8 mouse cellular contexts compared by ENCODE assay signal in the genomic region with DNA sequence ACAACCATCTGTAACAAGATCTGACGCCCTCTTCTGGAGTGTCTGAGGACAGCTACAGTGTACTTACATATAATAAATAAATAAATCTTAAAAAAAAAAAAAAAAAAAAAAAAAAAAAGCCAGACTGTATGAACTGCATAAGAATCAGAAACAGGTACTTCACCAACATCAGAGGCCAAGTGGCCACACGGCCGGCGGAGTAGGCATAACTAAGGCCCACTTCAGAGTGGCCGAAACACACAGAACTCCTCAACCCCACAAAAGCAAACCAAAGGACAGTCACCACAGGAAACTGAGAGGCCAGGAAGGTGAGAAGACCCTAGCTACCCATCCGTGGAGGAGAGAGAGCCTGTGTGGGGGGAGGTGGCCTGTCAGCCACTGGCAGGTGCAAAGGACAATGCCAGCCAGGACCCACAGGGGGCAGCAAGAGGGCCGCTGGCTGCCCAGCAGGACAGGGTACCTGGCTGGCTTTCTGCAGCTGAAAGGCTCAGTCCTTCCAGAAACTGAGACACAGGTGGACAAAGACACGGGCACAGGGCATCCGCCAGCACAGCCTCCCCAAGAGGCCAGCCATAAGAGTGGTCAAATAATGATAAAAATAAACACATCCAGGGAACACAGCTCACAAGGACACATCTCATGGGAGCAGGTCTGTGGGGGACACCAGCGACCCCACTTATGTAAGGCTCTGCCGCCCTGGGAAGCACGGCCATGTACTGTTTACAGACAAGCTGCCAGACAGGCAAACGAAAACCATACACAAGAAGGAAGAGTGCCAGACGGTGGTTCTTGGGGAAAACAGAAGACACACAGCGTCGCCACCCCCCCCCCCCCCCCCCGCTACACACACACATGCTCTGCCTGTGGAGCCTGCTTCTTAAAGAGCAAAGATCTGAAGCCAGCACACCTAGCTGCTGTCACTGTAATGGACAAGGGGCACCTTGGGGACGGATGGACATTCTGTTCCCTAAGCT. TPM values are rescaled to one million over a fixed set of nuclear protein-coding genes. Genes with fewer than 3 reads are reported as not detected.
DNase-seq lines count a peak whose midpoint lies in the region; ATAC-seq lines count a peak whose summit lies in the region.

No protein-coding gene starts in this region.

- H3K27me3 ChIP-seq in heart, embryonic 13.5 days (replicated peaks): no peaks in the 10 kb centered on the region
- no peaks in the 10 kb centered on the region for H3K27me3 ChIP-seq in stomach, embryonic 16.5 days (ENCODE audit: control insufficient read depth, insufficient read depth, low read length)

- H3K4me2 ChIP-seq in heart, embryonic 13.5 days: no peak overlapping the region
- no peak overlapping the region for H3K4me2 ChIP-seq in stomach, embryonic 16.5 days (ENCODE audit: low read depth, low read length)

- no peaks in the 10 kb centered on the region for H3K36me3 ChIP-seq in heart, embryonic 13.5 days
- H3K36me3 ChIP-seq in stomach, embryonic 16.5 days (ENCODE audit: control insufficient read depth, insufficient read depth, low read length): no peaks in the 10 kb centered on the region

- WGBS in heart, embryonic 13.5 days: 56% methylated on average over 17 of the region's 18 CpGs
- WGBS in stomach, embryonic 16.5 days: 49% methylated on average over 16 of the region's 18 CpGs

- no peak overlapping the region for H3K4me3 ChIP-seq in heart, embryonic 13.5 days
- H3K4me3 ChIP-seq in stomach, embryonic 16.5 days (replicated peaks; ENCODE audit: low read length): no peak overlapping the region

- H3K9me3 ChIP-seq in heart, embryonic 13.5 days: no peaks in the 10 kb centered on the region
- no peaks in the 10 kb centered on the region for H3K9me3 ChIP-seq in stomach, embryonic 16.5 days (replicated peaks; ENCODE audit: control insufficient read depth, low read length)

- 0 out of 2 replicates have a peak overlapping the region, but pooled peaks have one; percentile 37 for H3K9ac ChIP-seq in heart, embryonic 13.5 days
- 0 out of 2 replicates have a peak overlapping the region, but pooled peaks have one; percentile 3 for H3K9ac ChIP-seq in stomach, embryonic 16.5 days (ENCODE audit: low read length)

- no peak for ATAC-seq in heart, embryonic 13.5 days (ENCODE audit: extremely low read depth, insufficient number of reproducible peaks, low FRiP score, low TSS enrichment)
- no peak for ATAC-seq in stomach, embryonic 16.5 days (ENCODE audit: insufficient read depth, low FRiP score)

- no peak for DNase-seq in heart, adult 9 months (ENCODE audit: low spot score in 2 of 2)
- peak; percentile 20 for DNase-seq in c-Kit-positive CD71-negative TER-119-negative erythroid progenitor cells, embryonic 14.5 days (ENCODE audit: low read depth)
- DNase-seq in heart, postnatal 14 days: peak; percentile 69 to 78
- DNase-seq in lung, adult 18-20 months: peak; percentile 71 to 80
- DNase-seq in right cerebral cortex, postnatal 25 days: no peak
- DNase-seq in left cerebral cortex, postnatal 36 days (ENCODE audit: low spot score in 2 of 2): no peak

- H3K4me1 ChIP-seq in heart, embryonic 13.5 days: peaks cover 82% of the 10 kb centered on the region
- peaks cover 19% of the 10 kb centered on the region for H3K4me1 ChIP-seq in stomach, embryonic 16.5 days (ENCODE audit: control insufficient read depth, insufficient read depth, low read length)

- 0 out of 2 replicates have a peak overlapping the region, but pooled peaks have one; percentile 12 for H3K27ac ChIP-seq in heart, embryonic 13.5 days (replicated peaks)
- H3K27ac ChIP-seq in stomach, embryonic 16.5 days (ENCODE audit: low read length): no peak overlapping the region

- intact Hi-C loops in heart, postnatal 14 days (cut with DNase I): no loop called here
- intact Hi-C loops in left cerebral cortex, postnatal 36 days (cut with DNase I): no loop called here

RNA-seq across cellular contexts. Expression of a gene that starts 44.1 kb away (rescaled TPM):
- polyA plus RNA-seq in heart, embryonic 13.5 days (2015; fragmentation: Nextera tagmentation; extraction: Ambion mirVana): 4.9 and 5.8 TPM in 2 replicates
- 10 to 100 TPM; 33.2 to 35.2 TPM for total RNA-seq in heart, postnatal 14 days (2021)
- 6.5 and 6.9 TPM in 2 replicates for polyA plus RNA-seq in stomach, embryonic 16.5 days (2015; fragmentation: Nextera tagmentation; extraction: Ambion mirVana)
- 10 to 100 TPM; 75.2 to 77.4 TPM for total RNA-seq in left cerebral cortex, postnatal 36 days (2021)

RNA-seq across cellular contexts. Expression of a gene that starts 51.7 kb away (rescaled TPM):
- polyA plus RNA-seq in heart, embryonic 13.5 days (2015; fragmentation: Nextera tagmentation; extraction: Ambion mirVana): 2.2 and 2.8 TPM in 2 replicates
- 10 to 100 TPM; 27.6 to 28.0 TPM for total RNA-seq in heart, postnatal 14 days (2021)
- polyA plus RNA-seq in stomach, embryonic 16.5 days (2015; fragmentation: Nextera tagmentation; extraction: Ambion mirVana): 1.8 and 2.5 TPM in 2 replicates
- 10 to 100 TPM; 23.4 to 29.1 TPM for total RNA-seq in left cerebral cortex, postnatal 36 days (2021)

RNA-seq across cellular contexts. Expression of a gene that starts 52.0 kb away (rescaled TPM):
- polyA plus RNA-seq in heart, embryonic 13.5 days (2015; fragmentation: Nextera tagmentation; extraction: Ambion mirVana): 63.0 and 65.7 TPM in 2 replicates
- total RNA-seq in heart, postnatal 14 days (2021): 10 to 100 TPM; 75.6 to 78.4 TPM
- polyA plus RNA-seq in stomach, embryonic 16.5 days (2015; fragmentation: Nextera tagmentation; extraction: Ambion mirVana): 89.2 and 93.0 TPM in 2 replicates
- total RNA-seq in left cerebral cortex, postnatal 36 days (2021): 100 to 1,000 TPM; 164 to 165 TPM

Comparison
In these comparisons a context has a peak if more than half of its experiments do, and no peak if none do; other contexts are left out.
1. DNase-seq: peak in c-Kit-positive CD71-negative TER-119-negative erythroid progenitor cells, embryonic 14.5 days (single experiment), heart, postnatal 14 days (2 of 2) and lung, adult 18-20 months (2 of 2); none in heart, adult 9 months (0 of 2), right cerebral cortex, postnatal 25 days (single experiment) and left cerebral cortex, postnatal 36 days (0 of 2).